Mouse (Mus musculus) embryonic stem cell, embryonic (primary cell): ENCODE results near the gene Cyb5d2.

Source experiments
- CTCF ChIA-PET, 4 experiments: fragments of 300-600 bp in 2 of 4; fragments of 350-600 bp in 2 of 4; sonication (Branson Sonifier 250); formaldehyde crosslinking; loops; one replicate each; lab custom pipeline; 2022; ENCODE audit warnings: inconsistent platforms in 2 of 4; lab: Charles Lee
- POLR2A ChIA-PET, 4 experiments: fragments of 300-600 bp in 2 of 4; fragments of 350-600 bp in 2 of 4; sonication (Branson Sonifier 250); formaldehyde crosslinking; loops; one replicate each; lab custom pipeline; 2022; ENCODE audit warnings: antibody characterized with exemption in 4 of 4, inconsistent platforms in 1 of 4; lab: Charles Lee

Cyb5d2 gene

DNA sequence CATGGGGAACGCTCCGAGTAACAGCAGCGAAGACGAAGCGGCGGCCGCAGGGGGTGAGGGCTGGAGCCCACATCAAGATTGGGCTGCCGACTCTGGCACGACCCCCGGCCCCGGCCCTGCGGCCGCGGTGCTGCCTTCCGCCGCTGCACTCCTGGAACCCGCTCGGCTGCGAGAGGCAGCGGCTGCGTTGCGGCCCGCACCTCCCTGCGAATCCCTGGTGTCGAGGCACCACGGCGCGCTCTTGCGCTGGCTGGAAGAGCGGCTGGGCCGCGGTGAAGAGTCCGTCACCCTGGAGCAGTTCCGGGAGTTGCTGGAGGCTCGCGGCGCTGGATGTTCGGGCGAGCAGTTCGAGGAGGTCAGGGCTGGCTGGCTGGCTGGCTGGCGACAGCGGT is 350 bp upstream of the Cyb5d2 start:
- ChIA-PET POLR2A (interaction anchor here in 3 of 4 experiments (0.6 to 3.1 kb wide), 43 partner anchors 7 to 403 kb away, joined by 3 to 14 read pairs (median 4); partner anchors contain the start of genes Shpk (in 3 of the 3), Ctns (in 2 of the 3), Haspin (in 2 of the 3) and Ankfy1 (in 1 of the 3)), CTCF (interaction anchor here in 2 of 4 experiments (0.6 to 0.8 kb wide), 3 partner anchors 144 to 226 kb away, joined by 3 read pairs; no protein-coding TSS in a partner anchor)

DNA sequence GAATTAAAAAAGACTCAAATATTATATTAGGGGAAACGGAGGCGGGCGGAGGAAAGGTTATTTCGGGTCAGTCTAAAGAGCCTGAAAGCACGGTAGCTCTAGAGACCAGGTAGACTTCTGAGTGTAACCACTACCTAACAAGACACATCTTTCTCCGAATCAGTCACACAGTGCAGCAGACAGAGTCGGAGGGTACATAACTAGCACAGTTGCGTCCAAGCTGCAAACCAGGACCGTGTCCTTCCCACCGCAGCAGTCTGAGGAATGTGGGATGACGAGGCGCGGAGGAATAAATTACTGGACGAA is 840 bp downstream of the Cyb5d2 start:
- ChIA-PET POLR2A (interaction anchor here in 3 of 4 experiments (0.6 to 3.1 kb wide), 31 partner anchors 9 to 434 kb away, joined by 3 to 14 read pairs (median 4); partner anchors contain the start of genes Ctns (in 2 of the 3), Ncbp3 (in 2 of the 3), Shpk (in 2 of the 3) and Ube2g1 (in 1 of the 3)), CTCF (interaction anchor here in 1 of 4 experiments (1.4 kb wide), 1 partner anchor 8 kb away, joined by 4 read pairs; no protein-coding TSS in a partner anchor)

DNA sequence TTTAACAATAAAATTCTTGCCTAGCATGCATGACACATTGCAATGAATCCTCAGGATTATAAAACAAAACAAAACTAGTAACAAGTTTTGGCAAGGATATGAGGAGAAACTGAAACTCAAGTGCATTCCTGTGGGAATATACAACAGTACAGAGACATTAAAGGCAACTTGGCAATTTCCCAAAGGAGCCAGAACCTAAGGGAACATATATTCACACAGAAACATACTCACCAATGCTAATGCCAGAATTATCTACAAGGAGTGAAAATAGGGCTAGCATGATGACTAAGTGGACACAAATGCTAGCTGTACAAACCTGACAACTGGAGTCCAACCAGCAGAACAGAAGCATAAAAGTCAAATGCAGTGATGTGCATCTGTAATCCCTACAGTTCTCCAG is 3.9 kb downstream of the Cyb5d2 start:
- ChIA-PET POLR2A (interaction anchor here in 1 of 4 experiments (0.5 kb wide), 1 partner anchor 265 kb away, joined by 4 read pairs; no protein-coding TSS in a partner anchor), CTCF (interaction anchor here in 2 of 4 experiments (0.6 to 0.7 kb wide), 2 partner anchors 34 to 132 kb away, joined by 3 read pairs; no protein-coding TSS in a partner anchor)

DNA sequence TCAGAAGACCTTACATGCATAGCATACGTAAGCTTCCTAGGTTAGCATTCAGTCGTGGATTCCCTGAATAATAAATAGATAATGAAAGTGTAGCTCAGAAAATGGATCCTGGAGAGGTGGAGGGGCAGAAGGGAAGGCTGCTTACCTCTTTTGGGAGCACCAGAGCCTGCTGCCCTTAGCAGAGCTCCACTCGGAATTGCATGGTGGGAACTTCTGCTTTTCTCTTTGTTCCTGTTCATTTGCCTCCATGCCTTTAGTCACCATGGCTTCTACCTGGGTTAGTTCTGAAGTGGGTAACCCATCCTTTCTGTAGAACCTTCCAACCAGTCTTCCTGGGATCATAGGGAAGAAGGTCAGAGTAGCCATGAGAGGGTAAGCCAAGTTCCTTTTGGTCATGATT is 13.4 kb downstream of the Cyb5d2 start:
- ChIA-PET CTCF (no interaction called here), POLR2A (interaction anchor here in 2 of 4 experiments (1.6 to 1.7 kb wide), 2 partner anchors 13 kb away, joined by 5 read pairs; partner anchors contain the start of genes Cyb5d2 (in 1 of the 2) and Zzef1 (in 1 of the 2))

DNA sequence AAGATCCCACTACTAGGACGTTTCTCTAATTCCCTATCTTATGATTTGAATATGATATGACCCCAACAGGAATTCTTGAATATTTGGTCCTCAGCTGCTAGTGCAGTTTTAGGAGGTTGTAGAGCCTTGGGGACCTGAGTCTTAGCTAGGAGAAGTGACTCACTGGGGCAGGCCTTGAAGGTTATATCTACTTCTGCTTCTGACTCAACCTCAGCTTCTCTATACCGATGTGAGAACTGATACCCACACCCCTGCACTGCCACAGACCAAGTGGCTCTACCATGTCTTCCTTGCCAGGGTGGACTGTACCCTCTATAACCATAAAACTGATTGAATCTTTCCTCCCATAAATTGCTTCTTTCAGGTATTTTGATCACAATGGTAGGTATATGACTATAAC is 13.8 kb downstream of the Cyb5d2 start:
- CTCF ChIA-PET: no interaction called here
- POLR2A ChIA-PET: interaction anchor here in 1 of 4 experiments (1.7 kb wide), 1 partner anchor 13 kb away, joined by 5 read pairs; no protein-coding TSS in a partner anchor

DNA sequence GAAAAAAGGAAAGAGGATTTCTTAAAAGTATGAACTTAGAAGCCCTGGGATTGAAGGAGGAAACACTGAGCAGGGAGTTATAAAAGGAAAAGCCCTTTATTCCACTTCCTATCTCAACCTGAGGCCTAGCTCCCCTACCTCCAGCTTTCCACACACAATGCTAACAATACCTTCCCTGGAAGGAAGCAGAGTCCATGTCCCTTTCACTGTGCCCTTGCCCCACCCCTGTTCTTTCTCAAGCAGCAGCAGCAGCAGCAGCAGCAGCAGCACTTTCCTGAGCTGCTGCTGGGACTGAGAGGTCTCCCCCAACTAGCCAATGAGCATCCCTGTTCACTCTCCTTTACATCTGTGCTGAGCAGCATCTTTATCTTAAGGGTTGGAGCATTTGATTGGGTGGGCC is 17.0 kb downstream of the Cyb5d2 start:
- ChIA-PET POLR2A (interaction anchor here in 2 of 4 experiments (0.7 to 2.4 kb wide), 4 partner anchors 8 to 44 kb away, joined by 3 to 12 read pairs (median 3); partner anchors contain the start of genes Cyb5d2 (in 1 of the 2) and Zzef1 (in 1 of the 2)), CTCF (no interaction called here)

DNA sequence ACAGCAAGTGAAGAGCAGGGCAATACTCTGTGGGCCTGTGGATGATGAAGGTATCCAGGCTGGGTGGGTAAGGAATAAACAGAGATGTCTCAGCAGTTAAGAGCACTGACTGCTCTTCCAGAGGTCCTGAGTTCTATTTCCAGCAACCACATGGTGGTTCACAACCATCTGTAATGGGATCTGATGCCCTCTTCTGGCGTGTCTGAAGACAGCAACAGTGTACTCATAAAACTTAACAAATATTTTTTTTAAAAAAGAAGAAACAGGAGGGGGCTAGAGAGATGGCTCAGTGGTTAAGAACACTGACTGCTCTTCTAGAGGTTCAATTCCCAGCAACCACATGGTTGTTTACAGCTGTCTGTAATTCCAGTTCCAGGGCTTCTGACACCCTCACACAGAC is 23.3 kb downstream of the Cyb5d2 start:
- POLR2A ChIA-PET: interaction anchor here in 2 of 4 experiments (0.6 to 2.2 kb wide), 4 partner anchors 11 to 476 kb away, joined by 3 to 8 read pairs (median 3); no protein-coding TSS in a partner anchor
- CTCF ChIA-PET: interaction anchor here in 2 of 4 experiments (1.7 to 2.1 kb wide), 2 partner anchors 202 kb away, joined by 4 to 10 read pairs; no protein-coding TSS in a partner anchor

DNA sequence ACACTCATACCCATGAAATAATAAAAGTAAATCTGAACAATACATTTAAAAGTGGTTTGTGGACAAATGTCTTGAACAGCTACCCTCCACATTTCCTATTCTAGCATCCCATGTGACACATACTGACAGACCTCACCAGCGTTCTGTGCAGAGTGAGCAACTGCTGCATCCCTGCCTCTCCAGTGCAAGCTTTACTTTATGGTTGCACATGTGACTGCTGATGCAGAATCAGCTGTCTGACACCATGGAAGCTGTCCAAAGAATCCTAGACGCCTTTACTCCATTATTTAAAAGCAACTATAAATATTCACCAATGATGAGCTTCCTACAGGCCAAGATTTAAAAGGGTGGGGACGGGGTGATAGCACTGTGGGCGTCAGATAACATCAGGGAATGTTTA is 24.5 kb downstream of the Cyb5d2 start:
- CTCF ChIA-PET: interaction anchor here in 3 of 4 experiments (0.5 to 2.1 kb wide), 4 partner anchors 193 to 259 kb away, joined by 3 to 10 read pairs (median 6); no protein-coding TSS in a partner anchor

DNA sequence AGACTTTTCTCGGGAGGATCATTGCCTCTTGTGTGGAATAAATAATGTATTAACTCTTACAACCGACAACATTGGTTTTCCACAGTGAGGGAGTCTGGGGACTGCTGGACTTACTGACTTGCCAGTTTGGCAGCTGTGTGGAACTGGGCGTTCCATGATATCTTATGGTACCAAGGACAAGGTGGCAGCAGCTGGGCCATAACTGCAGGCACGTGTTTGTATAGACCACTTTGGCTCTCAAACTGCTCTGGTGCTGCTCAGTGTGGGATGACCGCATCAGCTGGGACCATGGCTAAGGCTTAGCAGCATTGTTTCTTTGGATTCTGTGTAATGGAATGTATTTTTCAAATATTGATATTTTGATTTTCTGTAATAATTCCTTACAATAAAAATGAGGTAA is 25.1 kb downstream of the Cyb5d2 start:
- POLR2A ChIA-PET: interaction anchor here in 2 of 4 experiments (0.6 to 2.2 kb wide), 9 partner anchors 9 to 286 kb away, joined by 3 to 8 read pairs (median 4); no protein-coding TSS in a partner anchor

More for the DNA sequence above, 24.5 kb downstream of the Cyb5d2 start:
- POLR2A ChIA-PET: interaction anchor here in 3 of 4 experiments (0.7 to 2.2 kb wide), 8 partner anchors 9 to 195 kb away, joined by 3 to 8 read pairs (median 3); partner anchors contain the start of genes Cyb5d2 (in 1 of the 3) and Zzef1 (in 1 of the 3)

DNA sequence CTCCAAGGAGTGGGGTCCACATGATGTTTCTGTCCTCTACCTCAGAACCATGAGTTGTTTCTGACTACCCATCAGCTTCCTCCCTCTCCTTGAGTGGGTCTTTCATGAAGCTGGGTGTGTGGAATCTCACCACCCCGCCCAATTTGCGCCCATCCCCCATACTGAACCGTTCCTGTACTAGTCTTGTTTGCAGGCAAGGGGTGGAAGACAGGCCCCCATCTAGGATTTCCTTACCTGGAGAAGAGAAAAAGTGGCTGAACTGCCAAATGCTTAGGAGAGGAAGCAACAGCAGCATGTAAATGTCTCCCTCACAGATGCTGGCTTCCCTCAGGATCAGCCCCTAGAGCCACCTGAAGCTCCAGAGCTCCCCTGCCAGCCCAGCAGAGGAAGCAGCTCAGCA is 25.6 kb downstream of the Cyb5d2 start:
- ChIA-PET POLR2A (interaction anchor here in 2 of 4 experiments (0.6 to 2.2 kb wide), 7 partner anchors 9 to 286 kb away, joined by 3 to 8 read pairs (median 4); no protein-coding TSS in a partner anchor), CTCF (interaction anchor here in 1 of 4 experiments (0.7 to 2.1 kb wide), 2 partner anchors 65 to 200 kb away, joined by 3 to 10 read pairs; no protein-coding TSS in a partner anchor)

More for the DNA sequence above, 25.1 kb downstream of the Cyb5d2 start:
- CTCF ChIA-PET: interaction anchor here in 3 of 4 experiments (0.5 to 2.1 kb wide), 5 partner anchors 65 to 260 kb away, joined by 3 to 10 read pairs (median 4); no protein-coding TSS in a partner anchor

DNA sequence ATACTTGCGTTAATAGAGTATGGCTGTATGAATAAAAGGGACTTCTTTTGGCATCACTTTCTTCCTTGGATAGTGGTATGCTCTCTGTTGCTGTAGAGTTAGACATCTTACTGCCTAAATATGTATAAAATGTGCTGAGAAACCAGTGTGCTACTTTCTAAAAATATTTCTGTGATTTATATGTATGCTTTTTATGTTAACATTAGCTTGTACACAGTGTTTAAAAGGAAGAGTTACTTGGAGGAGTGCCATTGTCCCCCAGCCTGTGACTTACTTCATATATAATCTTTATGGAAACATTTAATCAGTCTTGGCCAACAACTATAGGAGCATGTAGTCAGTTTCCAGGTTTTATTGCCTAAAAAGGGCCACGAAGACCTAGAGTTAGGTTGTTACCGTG is 26.9 kb downstream of the Cyb5d2 start:
- POLR2A ChIA-PET: interaction anchor here in 2 of 4 experiments (1.1 to 1.3 kb wide), 2 partner anchors 12 to 193 kb away, joined by 3 read pairs; no protein-coding TSS in a partner anchor

DNA sequence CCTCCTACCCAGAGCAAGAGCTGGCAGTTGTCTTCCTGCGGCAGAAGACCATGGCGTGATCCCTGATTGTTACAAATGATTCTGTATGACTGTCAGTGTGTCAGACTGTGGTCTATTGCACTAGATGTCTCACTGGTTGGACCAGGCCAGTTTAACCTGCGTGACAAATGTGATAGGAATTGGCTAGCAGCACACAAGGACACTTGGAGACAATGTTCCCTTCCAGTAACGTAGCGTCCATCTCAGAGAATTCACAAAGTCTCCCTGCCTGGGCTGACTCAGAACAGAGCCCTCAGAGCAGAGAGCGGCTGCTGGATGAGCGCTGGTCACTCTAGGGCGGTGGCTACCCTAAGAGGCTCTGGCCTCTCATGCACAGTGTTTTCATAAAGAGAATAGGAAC is 28.2 kb downstream of the Cyb5d2 start:
- ChIA-PET CTCF (no interaction called here), POLR2A (interaction anchor here in 2 of 4 experiments (1.2 to 1.3 kb wide), 2 partner anchors 27 to 192 kb away, joined by 3 read pairs; no protein-coding TSS in a partner anchor)

More for the DNA sequence above, 26.9 kb downstream of the Cyb5d2 start:
- CTCF ChIA-PET: interaction anchor here in 1 of 4 experiments (0.6 kb wide), 1 partner anchor 72 kb away, joined by 3 read pairs; no protein-coding TSS in a partner anchor

DNA sequence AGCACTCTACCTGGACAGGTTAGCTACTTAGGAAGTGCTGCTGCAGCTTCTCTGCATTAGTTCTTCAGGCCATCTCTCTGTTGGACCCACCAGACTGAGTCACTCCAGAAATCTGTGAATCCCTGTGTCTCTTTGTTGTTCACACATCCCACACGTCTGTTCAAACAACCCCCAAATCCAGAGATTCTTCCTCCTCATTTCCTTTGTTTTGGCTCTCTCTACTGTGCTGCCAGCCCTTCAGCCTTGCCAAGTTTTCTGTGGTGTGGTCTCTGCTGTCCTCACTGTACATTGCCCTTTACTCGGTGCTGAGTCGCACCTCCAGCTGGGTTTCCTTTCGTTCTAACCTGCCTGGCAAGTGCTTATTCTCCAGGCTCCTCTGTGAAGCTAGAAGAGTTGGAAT is 31.7 kb downstream of the Cyb5d2 start:
- ChIA-PET CTCF (interaction anchor here in 1 of 4 experiments (0.6 kb wide), 1 partner anchor 292 kb away, joined by 3 read pairs; no protein-coding TSS in a partner anchor), POLR2A (no interaction called here)

DNA sequence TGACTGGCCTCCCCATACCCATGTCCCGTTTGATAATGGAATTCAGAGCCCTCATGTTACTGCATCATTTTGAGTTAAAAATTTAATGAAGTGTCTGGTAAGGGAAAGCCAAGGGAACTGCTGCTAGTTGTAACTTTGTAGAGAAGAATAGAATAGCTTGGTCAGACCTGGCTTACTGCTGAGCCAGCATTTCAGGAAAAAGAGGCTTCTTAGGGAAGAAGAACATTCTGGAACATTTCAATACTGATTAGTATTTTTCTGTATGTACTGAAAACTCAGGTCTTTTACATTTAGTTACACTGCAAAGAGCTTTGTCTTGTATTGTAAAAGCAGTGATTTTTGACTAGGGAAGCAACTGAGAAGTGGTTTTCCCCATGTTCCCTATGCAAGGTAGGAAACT is 35.2 kb downstream of the Cyb5d2 start:
- POLR2A ChIA-PET: interaction anchor here in 2 of 4 experiments (0.5 to 1.7 kb wide), 2 partner anchors 17 to 183 kb away, joined by 3 read pairs; no protein-coding TSS in a partner anchor
- CTCF ChIA-PET: interaction anchor here in 1 of 4 experiments (0.6 kb wide), 1 partner anchor 399 kb away, joined by 3 read pairs; no protein-coding TSS in a partner anchor

DNA sequence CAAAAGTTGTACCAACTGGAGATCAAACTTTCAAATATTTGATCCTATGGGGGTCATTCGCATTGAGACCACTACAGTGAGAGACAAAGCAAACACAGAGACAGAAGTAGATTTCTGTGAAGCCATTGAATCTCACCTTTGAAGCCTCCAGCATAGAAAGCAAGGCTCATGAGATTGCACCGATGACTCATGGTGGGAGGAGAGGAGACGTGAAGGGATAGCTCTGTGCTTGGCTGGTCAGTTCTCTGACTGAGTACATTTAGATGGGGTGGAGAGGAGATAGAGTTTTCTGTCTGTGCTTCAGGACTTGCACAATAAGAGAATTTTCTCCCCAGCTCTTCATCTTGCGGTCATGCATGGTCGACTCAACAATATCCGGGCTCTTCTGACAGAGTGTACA is 36.4 kb downstream of the Cyb5d2 start:
- CTCF ChIA-PET: no interaction called here

DNA sequence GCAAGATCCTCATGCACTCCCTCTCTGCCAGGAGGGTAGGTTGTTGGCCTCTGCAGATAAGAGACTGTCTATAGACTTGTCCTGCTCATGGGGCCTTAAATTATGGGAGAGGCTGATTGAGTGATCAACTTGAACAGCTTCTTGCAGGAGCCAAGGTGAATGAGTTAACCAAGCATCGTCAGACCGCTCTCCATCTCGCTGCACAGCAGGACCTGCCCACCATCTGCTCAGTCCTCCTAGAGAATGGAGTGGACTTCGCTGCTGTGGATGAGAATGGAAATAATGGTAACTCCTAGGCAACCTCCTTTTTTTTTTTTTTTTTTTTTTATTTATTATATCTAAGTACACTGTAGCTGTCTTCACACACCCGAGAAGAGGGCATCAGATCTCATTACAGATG is 37.6 kb downstream of the Cyb5d2 start:
- ChIA-PET CTCF (interaction anchor here in 1 of 4 experiments (0.7 kb wide), 1 partner anchor 143 kb away, joined by 5 read pairs; no protein-coding TSS in a partner anchor), POLR2A (interaction anchor here in 1 of 4 experiments (0.7 to 1.3 kb wide), 3 partner anchors 12 to 480 kb away, joined by 3 to 6 read pairs (median 3); no protein-coding TSS in a partner anchor)

More for the DNA sequence above, 36.4 kb downstream of the Cyb5d2 start:
- POLR2A ChIA-PET: no interaction called here

DNA sequence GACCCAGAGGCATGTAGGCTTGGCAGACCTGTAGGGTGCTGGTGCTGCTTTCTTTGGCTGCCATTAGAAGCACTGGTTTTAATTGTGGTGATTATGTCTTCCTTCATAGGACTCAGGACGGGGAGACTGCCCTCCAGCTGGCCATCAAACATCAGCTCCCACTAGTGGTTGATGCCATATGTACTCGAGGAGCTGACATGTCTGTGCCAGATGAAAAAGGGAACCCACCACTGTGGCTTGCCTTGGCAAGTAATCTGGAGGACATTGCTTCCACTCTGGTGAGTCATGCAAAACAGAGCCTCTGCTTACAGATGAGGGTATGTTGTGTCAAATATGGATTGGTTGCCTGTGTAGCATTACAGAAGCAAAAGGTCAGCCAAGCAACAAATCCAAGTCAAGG is 44.0 kb downstream of the Cyb5d2 start:
- ChIA-PET CTCF (interaction anchor here in 2 of 4 experiments (0.6 to 1.3 kb wide), 4 partner anchors 48 to 186 kb away, joined by 3 to 5 read pairs (median 4); no protein-coding TSS in a partner anchor), POLR2A (no interaction called here)

DNA sequence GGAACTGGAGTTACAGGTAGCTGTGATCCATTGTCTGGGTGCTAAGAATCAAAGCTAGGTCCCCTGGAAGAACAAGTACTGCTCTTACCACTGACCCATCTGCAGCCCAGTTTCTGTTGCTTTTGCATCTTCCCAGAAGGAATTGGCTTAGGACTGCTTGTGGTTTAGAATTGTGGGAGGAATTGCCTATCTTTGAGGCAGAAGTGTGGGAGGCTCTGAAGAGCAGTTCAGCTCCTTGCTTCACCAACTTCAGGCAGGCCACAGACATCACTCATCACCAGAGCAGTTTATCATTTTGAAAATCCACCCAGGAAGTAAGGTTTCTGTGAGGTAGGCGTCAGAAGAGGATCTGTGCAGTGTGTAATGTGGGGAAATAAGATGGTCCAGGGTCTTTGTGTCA is 56.9 kb downstream of the Cyb5d2 start:
- ChIA-PET CTCF (no interaction called here), POLR2A (no interaction called here)
